Mouse (Mus musculus) limb, embryonic 15.5 days (tissue): Measurements from ENCODE around the gene Cct8. TPM values are rescaled to one million over a fixed set of nuclear protein-coding genes. Genes with fewer than 3 reads are reported as not detected.

Experiments
- ATAC-seq: fragments of 200-750 bp; cut with Nextera tagmentation; 2 replicates; pipeline ENCODE4 v1.8.0; 2017; ENCODE audit warnings: low read depth, moderate TSS enrichment; ENCODE audit not compliant: insufficient number of reproducible peaks, low FRiP score, low TSS enrichment
- H3K27ac ChIP-seq: fragments of 300-500 bp; sonication (generic); 2 replicates; pipeline ENCODE4 v1.5.1; 2015; ENCODE audit warnings: moderate library complexity, mild to moderate bottlenecking, inconsistent platforms
- H3K27me3 ChIP-seq: fragments of 300-500 bp; sonication (generic); 2 replicates; pipeline ENCODE4 v1.6.1; 2015; ENCODE audit warnings: inconsistent platforms
- H3K36me3 ChIP-seq: fragments of 300-500 bp; sonication (generic); 2 replicates; pipeline ENCODE4 v1.6.1; 2015; ENCODE audit warnings: inconsistent platforms
- H3K4me1 ChIP-seq: fragments of 300-500 bp; sonication (generic); 2 replicates; pipeline ENCODE4 v1.6.1; 2015; ENCODE audit warnings: inconsistent platforms
- H3K4me2 ChIP-seq: fragments of 300-500 bp; sonication (generic); 2 replicates; pipeline ENCODE4 v1.6.1; 2015; ENCODE audit warnings: mild to moderate bottlenecking, inconsistent platforms
- H3K4me3 ChIP-seq: fragments of 300-500 bp; sonication (generic); 2 replicates; pipeline ENCODE4 v1.5.1; 2015; ENCODE audit warnings: mild to moderate bottlenecking, inconsistent platforms
- H3K9ac ChIP-seq: fragments of 300-500 bp; sonication (generic); 2 replicates; pipeline ENCODE4 v1.6.1; 2015; ENCODE audit warnings: inconsistent platforms
- H3K9me3 ChIP-seq: fragments of 300-500 bp; sonication (generic); 2 replicates; pipeline ENCODE4 v1.6.1; 2016; ENCODE audit warnings: inconsistent platforms
- WGBS: fragments of 180-500 bp; shearing (Covaris S2); methylation state at CpG from one replicate; pipeline ENCODE4 v1.1.7; 2015; 5-methylcytosine and 5-hydroxymethylcytosine counted together
- polyA plus RNA-seq: library from polyadenylated mRNA; unstranded; fragments of >200 nt; fragmentation: Nextera tagmentation; extraction: Ambion mirVana; gene quantifications from 2 replicates; pipeline ENCODE4 v1.2.1, GENCODE M21; 2015

The Cct8 gene
- 381 and 395 TPM in 2 replicates for polyA plus RNA-seq

DNA sequence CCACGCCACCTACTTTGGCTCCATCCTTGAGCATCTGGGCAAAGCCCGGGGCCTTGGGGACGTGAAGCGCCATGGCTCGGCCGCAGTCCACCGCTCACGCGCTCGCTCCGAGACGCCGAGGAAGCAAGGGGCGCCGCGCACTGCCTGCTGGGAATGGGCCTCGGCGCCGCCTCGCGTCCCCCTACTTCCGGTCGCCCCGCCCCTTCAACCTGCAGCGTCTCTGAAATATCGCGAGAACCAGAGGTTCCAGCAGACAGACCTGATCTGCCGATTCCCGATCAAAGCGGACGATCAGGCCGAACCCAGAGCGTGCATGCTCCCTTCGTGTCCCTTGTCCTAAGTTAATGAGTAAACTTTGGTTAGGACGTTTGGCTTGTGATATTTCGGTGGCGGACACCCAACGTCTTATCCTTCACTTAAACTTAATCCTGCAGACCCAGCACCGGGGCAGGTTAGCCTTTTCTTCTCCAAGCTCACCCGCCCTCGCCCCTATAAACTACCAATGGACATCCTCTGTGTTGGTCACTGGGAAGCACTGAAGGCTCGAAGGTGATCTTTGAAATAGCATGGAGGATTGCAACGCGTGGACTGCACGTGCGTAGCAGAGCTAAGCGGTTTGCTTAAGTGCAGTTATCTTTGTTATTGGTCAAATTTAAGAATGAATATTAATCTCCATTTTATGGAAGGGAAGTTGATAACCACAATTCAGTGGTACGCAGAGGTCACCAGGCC, at the start of gene Cct8:
Gene Cct8, minus strand, starts transcription at position 158 of the 732 bp plus-strand sequence.
- Histone ChIP-seq H3K36me3 (peaks cover 29% of the 10 kb centered on the region), H3K9me3 (no peaks in the 10 kb centered on the region), H3K4me2 (peak within 1 kb of the TSS; percentile 67), H3K4me3 (peak within 1 kb of the TSS; percentile 97), H3K4me1 (peaks cover 19% of the 10 kb centered on the region), H3K27me3 (no peaks in the 10 kb centered on the region), H3K9ac (peak within 1 kb of the TSS; percentile 99), H3K27ac (peak within 1 kb of the TSS; percentile 88)
- WGBS, result under 1% methylated on average over 48 of the region's 48 CpGs
- ATAC-seq, result peak; percentile 91

DNA sequence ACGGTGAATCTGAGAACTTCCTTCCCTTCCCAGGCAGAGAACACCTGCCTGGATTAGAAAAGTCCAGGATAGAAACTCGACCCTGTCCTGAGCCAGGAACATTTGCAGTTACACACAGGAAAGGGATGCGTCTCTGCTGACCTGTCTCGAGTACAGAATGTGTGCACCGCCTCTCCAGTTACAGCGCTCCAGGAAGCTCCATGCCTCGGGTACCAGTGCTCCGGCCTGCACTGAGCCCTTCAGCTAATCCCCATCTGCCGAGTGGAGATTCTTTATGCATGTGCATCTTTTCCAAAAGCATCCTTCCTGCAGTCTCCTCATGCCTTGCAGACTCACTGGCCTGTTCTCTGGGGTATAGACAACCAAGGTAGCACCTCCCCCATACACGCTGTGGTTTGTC, 33.1 kb upstream of the Cct8 start:
- no peaks in the 10 kb centered on the region for H3K4me1 ChIP-seq
- H3K9me3 ChIP-seq, result no peaks in the 10 kb centered on the region
- no peaks in the 10 kb centered on the region for H3K36me3 ChIP-seq
- 62% methylated on average over 10 of the region's 10 CpGs for WGBS
- no peaks in the 10 kb centered on the region for H3K27me3 ChIP-seq
- H3K4me2 ChIP-seq, result no peak overlapping the region
- H3K9ac ChIP-seq, result no peak overlapping the region
- no peak overlapping the region for H3K4me3 ChIP-seq
- no peak for ATAC-seq
- H3K27ac ChIP-seq, result no peak overlapping the region

GRCm38 (mm10) chr16:87527553-87528249, 32.0 kb upstream of the Cct8 start:
- ATAC-seq, result no peak
- H3K4me2 ChIP-seq, result no peak overlapping the region
- H3K27me3 ChIP-seq, result no peaks in the 10 kb centered on the region
- H3K9ac ChIP-seq, result no peak overlapping the region
- WGBS, result 51% methylated on average over 8 of the region's 8 CpGs
- H3K9me3 ChIP-seq, result no peaks in the 10 kb centered on the region
- no peaks in the 10 kb centered on the region for H3K4me1 ChIP-seq
- H3K4me3 ChIP-seq, result no peak overlapping the region
- H3K27ac ChIP-seq, result no peak overlapping the region
- H3K36me3 ChIP-seq, result no peaks in the 10 kb centered on the region

- Histone ChIP-seq H3K27ac (no peak overlapping the region), H3K9me3 (no peaks in the 10 kb centered on the region), H3K9ac (no peak overlapping the region), H3K4me2 (no peak overlapping the region), H3K4me1 (no peaks in the 10 kb centered on the region), H3K36me3 (no peaks in the 10 kb centered on the region), H3K4me3 (no peak overlapping the region), H3K27me3 (no peaks in the 10 kb centered on the region)
- 86% methylated on average over 5 of the region's 5 CpGs for WGBS
- no peak for ATAC-seq
Measured at GRCm38 (mm10) chr16:87524228-87524627, 28.6 kb upstream of the Cct8 start.

GRCm38 (mm10) chr16:87512331-87512730, 16.7 kb upstream of the Cct8 start:
- Histone ChIP-seq H3K27me3 (no peaks in the 10 kb centered on the region), H3K4me2 (no peak overlapping the region), H3K27ac (no peak overlapping the region), H3K9me3 (no peaks in the 10 kb centered on the region), H3K9ac (no peak overlapping the region), H3K4me1 (no peaks in the 10 kb centered on the region), H3K4me3 (no peak overlapping the region), H3K36me3 (no peaks in the 10 kb centered on the region)
- no peak for ATAC-seq
- WGBS, result 89% methylated on average over 14 of the region's 14 CpGs

DNA sequence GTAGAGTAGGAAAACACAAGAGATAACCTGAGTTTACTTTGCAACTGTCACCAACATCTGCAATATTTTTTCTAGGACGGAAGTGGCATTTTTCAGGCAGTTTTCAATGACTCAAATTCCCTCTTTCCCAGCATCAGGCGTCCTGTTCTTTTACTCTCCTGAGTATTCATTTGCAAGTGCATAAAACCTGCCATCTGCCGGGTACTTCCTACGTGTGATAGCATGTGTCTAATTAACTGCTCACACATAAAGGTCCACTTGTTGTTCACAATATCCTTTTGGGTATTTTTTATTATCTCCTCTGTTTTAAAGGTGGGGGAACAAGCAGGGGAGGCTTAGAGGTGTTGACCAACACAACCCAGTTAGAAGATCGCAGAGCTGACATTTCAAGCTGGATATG, 16.0 kb upstream of the Cct8 start:
- H3K9ac ChIP-seq, result no peak overlapping the region
- H3K27me3 ChIP-seq, result no peaks in the 10 kb centered on the region
- WGBS, result 43% methylated on average over 5 of the region's 5 CpGs
- no peak for ATAC-seq
- H3K36me3 ChIP-seq, result no peaks in the 10 kb centered on the region
- H3K4me2 ChIP-seq, result no peak overlapping the region
- H3K27ac ChIP-seq, result no peak overlapping the region
- H3K4me1 ChIP-seq, result no peaks in the 10 kb centered on the region
- H3K4me3 ChIP-seq, result no peak overlapping the region
- no peaks in the 10 kb centered on the region for H3K9me3 ChIP-seq

GRCm38 (mm10) chr16:87501304-87502078, 5.8 kb upstream of the Cct8 start:
- H3K27ac ChIP-seq, result no peak overlapping the region
- H3K4me2 ChIP-seq, result no peak overlapping the region
- no peaks in the 10 kb centered on the region for H3K9me3 ChIP-seq
- H3K4me3 ChIP-seq, result no peak overlapping the region
- WGBS, result 61% methylated on average over 13 of the region's 13 CpGs
- no peak overlapping the region for H3K9ac ChIP-seq
- H3K36me3 ChIP-seq, result no peaks in the 10 kb centered on the region
- no peak for ATAC-seq
- peaks cover 5% of the 10 kb centered on the region; the same call in 1 of the 2 replicates for H3K4me1 ChIP-seq
- no peaks in the 10 kb centered on the region for H3K27me3 ChIP-seq

- H3K4me3 ChIP-seq, result no peak overlapping the region
- no peak overlapping the region for H3K27ac ChIP-seq
- no peaks in the 10 kb centered on the region for H3K27me3 ChIP-seq
- no peak overlapping the region for H3K9ac ChIP-seq
- no peak overlapping the region for H3K4me2 ChIP-seq
- H3K9me3 ChIP-seq, result no peaks in the 10 kb centered on the region
- WGBS, result 52% methylated on average over 6 of the region's 6 CpGs
- H3K36me3 ChIP-seq, result no peaks in the 10 kb centered on the region
- ATAC-seq, result no peak
- H3K4me1 ChIP-seq, result peaks cover 11% of the 10 kb centered on the region
Measured at GRCm38 (mm10) chr16:87499556-87499955, 3.9 kb upstream of the Cct8 start.

- WGBS, result 85% methylated on average over 6 of the region's 6 CpGs
- H3K4me1 ChIP-seq, result peaks cover 19% of the 10 kb centered on the region
- H3K4me3 ChIP-seq, result no peak overlapping the region
- no peaks in the 10 kb centered on the region for H3K9me3 ChIP-seq
- H3K36me3 ChIP-seq, result peaks cover 16% of the 10 kb centered on the region
- ATAC-seq, result no peak
- no peak overlapping the region for H3K27ac ChIP-seq
- no peak overlapping the region for H3K4me2 ChIP-seq
- H3K9ac ChIP-seq, result no peak overlapping the region
- no peaks in the 10 kb centered on the region for H3K27me3 ChIP-seq
Measured at GRCm38 (mm10) chr16:87497171-87497570, 1.5 kb upstream of the Cct8 start.

DNA sequence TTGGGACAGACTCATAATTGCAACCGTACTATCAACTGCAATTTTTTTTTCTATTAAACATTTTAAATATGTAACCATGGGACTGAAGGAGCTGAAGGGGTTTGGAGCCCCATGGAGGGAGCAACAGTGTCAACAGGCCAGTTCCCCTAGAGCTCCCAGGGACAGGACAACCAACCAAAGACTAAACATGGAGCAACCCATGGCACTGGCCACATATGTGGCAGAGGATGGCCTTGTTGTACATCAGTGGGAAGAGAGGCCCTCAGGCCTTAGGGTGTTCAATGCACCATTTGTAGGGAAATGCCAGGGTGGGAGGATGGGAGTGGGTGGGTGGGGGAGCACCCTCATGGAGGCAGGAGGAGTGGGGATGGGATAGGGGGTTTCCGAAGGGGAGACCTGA, 1.1 kb upstream of the Cct8 start:
- H3K27me3 ChIP-seq, result no peaks in the 10 kb centered on the region
- WGBS, result 94% methylated on average over 2 of the region's 2 CpGs
- no peak overlapping the region for H3K9ac ChIP-seq
- H3K36me3 ChIP-seq, result peaks cover 20% of the 10 kb centered on the region
- H3K27ac ChIP-seq, result no peak overlapping the region
- peaks cover 19% of the 10 kb centered on the region for H3K4me1 ChIP-seq
- peak overlapping the region; percentile 97 for H3K4me3 ChIP-seq
- peak overlapping the region; percentile 67 for H3K4me2 ChIP-seq
- H3K9me3 ChIP-seq, result no peaks in the 10 kb centered on the region
- no peak for ATAC-seq

GRCm38 (mm10) chr16:87494955-87495655, 568 bp downstream of the Cct8 start:
- Histone ChIP-seq H3K9ac (peak overlapping the region; percentile 99), H3K27me3 (no peaks in the 10 kb centered on the region), H3K4me1 (peaks cover 19% of the 10 kb centered on the region), H3K4me2 (peak overlapping the region; percentile 67), H3K4me3 (peak overlapping the region; percentile 97), H3K27ac (peak overlapping the region; percentile 88), H3K36me3 (peaks cover 36% of the 10 kb centered on the region), H3K9me3 (no peaks in the 10 kb centered on the region)
- WGBS, result under 1% methylated on average over 38 of the region's 39 CpGs
- peak; percentile 41; the same call in 1 of the 2 replicates for ATAC-seq
